Mouse (Mus musculus) intestine, embryonic 14.5 days (tissue): Measurements from ENCODE around the gene Ptprn2. TPM values are rescaled to one million over a fixed set of nuclear protein-coding genes. Genes with fewer than 3 reads are reported as not detected.

ENCODE experiments used
- ATAC-seq: fragments of 200-750 bp; cut with Nextera tagmentation; replicated peaks from 2 replicates; pipeline ENCODE4 v1.8.0; 2017; ENCODE audit warnings: low read depth, moderate number of reproducible peaks, moderate TSS enrichment, moderate library complexity; ENCODE audit not compliant: low FRiP score, low TSS enrichment
- DNase-seq: peaks from one replicate; pipeline ENCODE4 v3.0.0-alpha.2; 2018; ENCODE audit warnings: low spot score
- H3K27ac ChIP-seq: fragments of 300-500 bp; sonication (generic); 2 replicates; pipeline ENCODE4 v1.5.1; 2014; ENCODE audit warnings: low read depth, mild to moderate bottlenecking, control low read depth
- H3K27me3 ChIP-seq: fragments of 300-500 bp; sonication (generic); replicated peaks from 2 replicates; pipeline ENCODE4 v1.6.1; 2014; ENCODE audit warnings: low read length, control low read depth; ENCODE audit not compliant: control insufficient read depth, insufficient read depth
- H3K36me3 ChIP-seq: fragments of 300-500 bp; sonication (generic); 2 replicates; pipeline ENCODE4 v1.6.1; 2014; ENCODE audit warnings: low read length, control low read depth; ENCODE audit not compliant: control insufficient read depth, insufficient read depth
- H3K4me1 ChIP-seq: fragments of 300-500 bp; sonication (generic); replicated peaks from 2 replicates; pipeline ENCODE4 v1.6.1; 2014; ENCODE audit warnings: low read length, control low read depth, mixed read lengths; ENCODE audit not compliant: control insufficient read depth, insufficient read depth
- H3K4me2 ChIP-seq: fragments of 300-500 bp; sonication (generic); 2 replicates; pipeline ENCODE4 v1.6.1; 2014; ENCODE audit warnings: low read length
- H3K4me3 ChIP-seq: fragments of 300-500 bp; sonication (generic); 2 replicates; pipeline ENCODE4 v1.5.1; 2014; ENCODE audit warnings: low read depth, low read length, control low read depth, mixed read lengths
- H3K9ac ChIP-seq: fragments of 300-500 bp; sonication (generic); 2 replicates; pipeline ENCODE4 v1.6.1; 2014; ENCODE audit warnings: mild to moderate bottlenecking, low read length
- H3K9me3 ChIP-seq: fragments of 300-500 bp; sonication (generic); 2 replicates; pipeline ENCODE4 v1.6.1; 2016; ENCODE audit warnings: low read length, control low read depth; ENCODE audit not compliant: control insufficient read depth
- WGBS: fragments of 180-500 bp; shearing (Covaris S2); extraction: QIAGEN DNeasy Blood & Tissue Kit; methylation state at CpG from one replicate; pipeline ENCODE4 v1.1.7; 2014; 5-methylcytosine and 5-hydroxymethylcytosine counted together
- polyA plus RNA-seq: library from polyadenylated mRNA; unstranded; fragments of >200 nt; fragmentation: Nextera tagmentation; extraction: Ambion mirVana; gene quantifications from 2 replicates; pipeline ENCODE4 v1.2.1, GENCODE M21; 2014

The Ptprn2 gene
- polyA plus RNA-seq, 1 experiment from 2014 or later, result 2.0 TPM

GRCm38 (mm10) chr12:116646771-116647170 lies 161.3 kb downstream of the Ptprn2 start:
- Histone ChIP-seq H3K9ac (no peak overlapping the region), H3K27ac (no peak overlapping the region), H3K4me3 (no peak overlapping the region), H3K4me2 (no peak overlapping the region), H3K9me3 (no peaks in the 10 kb centered on the region), H3K4me1 (no peaks in the 10 kb centered on the region), H3K36me3 (no peaks in the 10 kb centered on the region), H3K27me3 (no peaks in the 10 kb centered on the region)
- no peak for DNase-seq
- no peak; the same call in 1 of the 2 replicates for ATAC-seq

- H3K36me3 ChIP-seq, result no peaks in the 10 kb centered on the region
- no peaks in the 10 kb centered on the region for H3K27me3 ChIP-seq
- no peak overlapping the region for H3K4me3 ChIP-seq
- no peaks in the 10 kb centered on the region for H3K4me1 ChIP-seq
- DNase-seq, result no peak
- H3K9ac ChIP-seq, result no peak overlapping the region
- no peaks in the 10 kb centered on the region for H3K9me3 ChIP-seq
- WGBS, result 60% methylated on average over 4 of the region's 4 CpGs
- H3K27ac ChIP-seq, result no peak overlapping the region
- no peak overlapping the region for H3K4me2 ChIP-seq
- no peak for ATAC-seq
These were observed 163.2 kb downstream of the Ptprn2 start for GRCm38 (mm10) chr12:116648584-116649206.

GRCm38 (mm10) chr12:116653684-116654083 lies 168.2 kb downstream of the Ptprn2 start:
- ATAC-seq (no peak), DNase-seq (no peak)
- Histone ChIP-seq H3K9ac (no peak overlapping the region), H3K4me2 (no peak overlapping the region), H3K9me3 (no peaks in the 10 kb centered on the region), H3K4me1 (no peaks in the 10 kb centered on the region), H3K27me3 (no peaks in the 10 kb centered on the region), H3K36me3 (no peaks in the 10 kb centered on the region), H3K4me3 (no peak overlapping the region), H3K27ac (no peak overlapping the region)
- WGBS, result 61% methylated on average over 1 of the region's 1 CpGs

GRCm38 (mm10) chr12:116660076-116660475 lies 174.6 kb downstream of the Ptprn2 start:
- Histone ChIP-seq H3K4me3 (no peak overlapping the region), H3K9me3 (no peaks in the 10 kb centered on the region), H3K9ac (no peak overlapping the region), H3K27me3 (no peaks in the 10 kb centered on the region), H3K36me3 (no peaks in the 10 kb centered on the region), H3K4me2 (no peak overlapping the region), H3K4me1 (no peaks in the 10 kb centered on the region), H3K27ac (no peak overlapping the region)
- WGBS, result 15% methylated on average over 7 of the region's 7 CpGs
- DNase-seq, result no peak
- ATAC-seq, result no peak

- no peak overlapping the region for H3K4me2 ChIP-seq
- H3K27me3 ChIP-seq, result no peaks in the 10 kb centered on the region
- DNase-seq (no peak), ATAC-seq (no peak)
- no peaks in the 10 kb centered on the region for H3K36me3 ChIP-seq
- WGBS, result 84% methylated on average over 4 of the region's 4 CpGs
- no peaks in the 10 kb centered on the region for H3K9me3 ChIP-seq
- H3K9ac ChIP-seq, result no peak overlapping the region
- no peak overlapping the region for H3K27ac ChIP-seq
- H3K4me3 ChIP-seq, result no peak overlapping the region
- no peaks in the 10 kb centered on the region for H3K4me1 ChIP-seq
These were observed 175.5 kb downstream of the Ptprn2 start for GRCm38 (mm10) chr12:116661018-116661417.

GRCm38 (mm10) chr12:116677701-116678100 lies 192.2 kb downstream of the Ptprn2 start:
- no peak for DNase-seq
- Histone ChIP-seq H3K36me3 (no peaks in the 10 kb centered on the region), H3K27ac (no peak overlapping the region), H3K4me1 (no peaks in the 10 kb centered on the region), H3K9me3 (no peaks in the 10 kb centered on the region), H3K4me3 (no peak overlapping the region), H3K9ac (no peak overlapping the region), H3K27me3 (no peaks in the 10 kb centered on the region), H3K4me2 (no peak overlapping the region)
- ATAC-seq, result no peak
- 78% methylated on average over 3 of the region's 3 CpGs for WGBS

- WGBS, result 95% methylated on average over 2 of the region's 2 CpGs
- H3K4me3 ChIP-seq, result no peak overlapping the region
These were observed 204.3 kb downstream of the Ptprn2 start for GRCm38 (mm10) chr12:116689832-116690231.

GRCm38 (mm10) chr12:116709535-116709934 lies 224.0 kb downstream of the Ptprn2 start:
- H3K4me2 ChIP-seq, result no peak overlapping the region
- no peaks in the 10 kb centered on the region for H3K36me3 ChIP-seq
- no peak overlapping the region for H3K9ac ChIP-seq
- no peak for ATAC-seq
- no peak overlapping the region for H3K27ac ChIP-seq
- no peaks in the 10 kb centered on the region for H3K9me3 ChIP-seq
- H3K27me3 ChIP-seq, result no peaks in the 10 kb centered on the region
- H3K4me3 ChIP-seq, result no peak overlapping the region
- no peaks in the 10 kb centered on the region for H3K4me1 ChIP-seq
- no peak for DNase-seq
- 58% methylated on average over 5 of the region's 5 CpGs for WGBS

More at GRCm38 (mm10) chr12:116689832-116690231, 204.3 kb downstream of the Ptprn2 start:
- Histone ChIP-seq H3K9ac (no peak overlapping the region), H3K9me3 (no peaks in the 10 kb centered on the region), H3K27me3 (no peaks in the 10 kb centered on the region), H3K4me1 (no peaks in the 10 kb centered on the region), H3K4me2 (no peak overlapping the region), H3K36me3 (no peaks in the 10 kb centered on the region), H3K27ac (no peak overlapping the region)
- ATAC-seq, result no peak
- no peak for DNase-seq

- H3K36me3 ChIP-seq, result no peaks in the 10 kb centered on the region
- no peak overlapping the region for H3K9ac ChIP-seq
- ATAC-seq, result no peak
- H3K4me1 ChIP-seq, result no peaks in the 10 kb centered on the region
- no peak overlapping the region for H3K27ac ChIP-seq
- no peak overlapping the region for H3K4me2 ChIP-seq
- 65% methylated on average over 3 of the region's 3 CpGs for WGBS
- no peak overlapping the region for H3K4me3 ChIP-seq
- H3K9me3 ChIP-seq, result no peaks in the 10 kb centered on the region
- no peak for DNase-seq
- no peaks in the 10 kb centered on the region for H3K27me3 ChIP-seq
These were observed 225.2 kb downstream of the Ptprn2 start for GRCm38 (mm10) chr12:116710716-116711115.
